Mouse (Mus musculus): Measurements from ENCODE around the gene Ppih.

Ppih gene

DNA sequence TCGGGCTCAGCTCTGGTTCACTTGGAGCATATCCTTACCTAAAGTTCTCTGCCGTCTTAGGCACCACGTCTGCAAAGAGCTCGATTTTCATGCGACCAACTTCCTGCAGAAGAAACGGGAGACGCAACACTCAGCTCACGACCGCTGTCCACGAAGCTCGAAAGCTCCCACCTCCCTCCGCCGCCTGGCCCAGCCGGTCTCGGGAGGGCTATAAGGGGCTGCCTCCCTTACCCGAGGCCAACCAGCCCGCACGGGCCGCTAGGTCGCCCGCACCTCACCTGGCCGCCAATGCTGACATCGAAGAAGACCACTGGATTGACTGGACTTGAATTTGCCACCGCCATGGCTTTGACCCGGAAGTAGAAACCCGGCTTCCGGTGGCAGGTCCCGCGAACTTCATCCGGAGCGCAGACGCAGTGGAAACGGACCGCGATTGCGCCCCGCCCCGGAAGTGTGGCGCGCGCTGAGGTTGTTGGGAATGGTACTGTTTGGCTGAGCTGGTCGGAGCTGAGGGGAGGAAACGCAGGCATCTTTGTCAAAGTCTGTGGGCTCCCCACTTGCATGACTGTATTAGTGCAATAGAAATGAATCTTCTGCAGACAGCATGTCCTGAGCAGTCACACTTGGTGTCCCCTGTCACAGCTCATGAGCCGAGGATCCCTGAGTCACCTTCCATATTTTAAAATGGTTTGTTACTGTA, at the start of gene Ppih:
Ppih (minus strand) TSS at position 416 of the 700 bp plus-strand sequence.
- peak; percentile 93 for DNase-seq (ENCODE audit: low read depth, low spot score)

- no peak for DNase-seq (ENCODE audit: low read depth, low spot score)
Measured at GRCm38 (mm10) chr4:119369460-119369859, 49.1 kb upstream of the Ppih start.

GRCm38 (mm10) chr4:119366758-119367526, 46.6 kb upstream of the Ppih start:
- no peak for DNase-seq (ENCODE audit: low read depth, low spot score)

DNA sequence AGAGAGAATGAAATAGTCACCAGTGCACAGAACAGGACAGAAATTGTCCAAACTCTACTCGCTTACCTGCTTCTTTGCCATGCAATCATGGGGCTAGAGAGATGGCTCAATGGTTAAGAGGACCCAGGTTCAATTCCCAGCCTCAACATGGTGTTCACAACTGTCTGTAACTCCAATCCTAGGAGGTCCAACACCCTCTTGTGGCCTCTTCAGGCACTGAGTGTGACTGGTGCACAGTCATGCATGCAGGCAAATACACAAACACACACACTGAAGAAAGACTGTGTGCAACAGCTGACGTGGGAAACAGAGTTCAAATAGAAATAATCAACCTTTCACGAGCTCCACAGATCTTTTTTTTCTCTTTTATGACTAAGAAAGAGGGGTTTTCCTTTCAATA, 41.9 kb upstream of the Ppih start:
- no peak for DNase-seq (ENCODE audit: low read depth, low spot score)

- DNase-seq (ENCODE audit: low read depth, low spot score), result no peak
Measured at GRCm38 (mm10) chr4:119359196-119359971, 39.0 kb upstream of the Ppih start.

DNA sequence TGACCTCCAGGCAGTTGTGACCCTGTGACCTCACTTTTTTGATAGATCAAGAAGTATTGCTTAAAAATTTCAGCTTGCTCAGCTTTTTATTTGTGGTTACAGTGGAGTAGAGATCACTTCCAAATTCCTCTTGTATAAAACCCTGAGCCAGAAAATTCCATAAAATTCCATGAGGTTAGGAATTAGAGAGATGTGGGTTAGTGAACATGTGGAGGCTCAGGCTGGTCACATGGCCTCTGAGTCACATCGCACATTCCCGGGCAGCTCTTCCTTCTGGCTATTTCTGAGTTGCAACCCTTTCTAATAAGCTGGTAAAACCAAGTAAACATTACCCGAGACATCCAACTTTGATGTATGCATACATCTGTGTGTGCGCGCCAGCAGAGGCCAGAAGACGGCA, 25.2 kb upstream of the Ppih start:
- DNase-seq (ENCODE audit: low read depth, low spot score), result no peak

DNA sequence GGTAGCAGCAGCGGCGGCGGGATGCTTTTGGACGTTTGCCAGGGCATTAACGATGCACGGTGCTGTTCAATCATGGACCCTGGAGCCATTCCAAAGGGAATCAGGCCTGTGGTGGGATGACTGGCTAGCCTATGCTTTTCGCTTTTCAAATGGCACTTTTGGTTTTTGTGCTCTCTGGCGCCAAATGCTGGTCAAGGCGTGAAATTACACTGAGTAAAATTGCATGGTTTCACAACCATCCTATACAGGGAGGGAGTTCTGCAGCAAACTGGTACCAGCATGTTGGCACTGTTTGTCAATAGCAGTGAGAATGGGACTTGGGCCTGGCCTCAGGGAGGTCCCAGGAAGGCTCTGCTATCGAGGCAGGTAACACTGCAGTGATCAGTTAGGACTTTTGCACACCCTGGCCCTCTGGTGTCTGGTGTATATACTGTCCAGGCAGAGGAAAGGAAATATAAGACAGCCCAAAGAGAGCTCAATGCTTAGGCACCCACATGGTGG, 18.6 kb upstream of the Ppih start:
- peak; percentile 70 for DNase-seq (ENCODE audit: low read depth, low spot score)

GRCm38 (mm10) chr4:119338422-119338821, 18.1 kb upstream of the Ppih start:
- DNase-seq (ENCODE audit: low read depth, low spot score), result no peak

DNA sequence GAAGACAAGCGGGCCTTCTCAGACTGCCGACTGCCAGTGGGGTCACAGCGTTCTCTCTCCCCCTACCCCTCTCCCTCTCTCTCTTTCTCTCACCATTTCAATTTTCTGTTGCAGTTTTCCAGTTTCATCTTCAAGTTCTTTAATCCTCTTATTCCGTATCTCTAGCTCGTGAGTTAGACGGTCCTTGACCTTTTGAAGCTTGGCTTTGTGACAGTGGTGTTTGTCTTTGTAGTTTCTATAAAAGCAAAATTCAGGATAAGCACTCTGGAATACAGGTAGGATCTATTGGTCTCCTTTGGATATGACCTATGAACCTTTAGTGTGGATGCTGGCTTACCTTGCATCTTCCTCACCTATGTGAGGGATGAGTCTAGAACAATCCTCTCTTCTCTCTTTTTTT, 13.1 kb upstream of the Ppih start:
- DNase-seq (ENCODE audit: low read depth, low spot score), result no peak

DNA sequence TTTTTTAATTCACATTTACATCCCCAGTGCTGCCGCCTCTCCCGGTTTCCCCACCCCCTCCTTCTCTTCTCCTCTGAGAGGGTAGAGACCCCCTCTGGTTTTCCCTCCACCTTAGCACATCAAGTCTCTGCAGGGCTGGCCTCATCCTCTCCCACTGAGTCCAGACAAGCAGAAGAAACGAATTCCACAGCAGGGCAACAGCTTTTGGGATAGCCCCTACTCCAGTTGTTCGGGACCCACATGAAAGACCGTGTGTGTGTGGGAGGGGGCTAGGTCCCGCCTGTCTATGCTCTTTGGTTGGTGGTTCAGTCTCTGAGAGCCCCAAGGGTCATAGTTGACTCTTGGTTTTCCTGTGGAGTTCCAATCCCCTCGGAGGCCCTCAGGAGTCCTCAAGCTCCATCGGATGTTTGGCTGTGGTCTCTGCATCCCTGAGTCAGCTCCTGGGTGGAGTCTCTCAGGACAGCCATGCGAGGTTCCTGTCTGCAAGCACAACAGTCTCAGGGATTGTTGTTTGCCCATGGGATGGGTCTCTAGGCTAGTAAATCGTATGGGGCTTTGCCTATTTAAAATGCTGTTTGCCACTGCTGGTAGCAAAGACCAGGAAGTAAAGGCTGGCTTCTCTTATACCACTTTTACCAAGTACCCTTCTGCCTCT, 677 bp upstream of the Ppih start:
- no peak for DNase-seq (ENCODE audit: low read depth, low spot score)

DNA sequence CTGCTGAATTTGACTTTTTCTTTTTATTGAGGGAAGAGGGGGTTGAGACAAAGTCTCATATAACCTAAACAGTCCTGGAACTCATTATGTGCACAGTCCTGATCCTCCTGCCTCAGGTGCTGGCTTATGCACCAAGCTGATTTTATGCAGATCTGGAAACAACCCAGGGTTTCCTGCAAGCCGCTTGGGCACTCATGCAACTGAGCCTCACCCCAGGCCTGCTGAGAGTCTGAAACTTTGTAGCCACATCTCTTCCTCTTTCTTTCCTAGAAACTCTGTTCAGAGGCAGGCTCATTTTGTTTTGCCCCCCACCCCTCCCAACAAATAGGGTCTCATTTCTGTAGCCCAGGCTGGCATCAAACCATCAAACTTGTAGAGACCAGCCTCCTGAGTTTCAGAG, 6.6 kb downstream of the Ppih start:
- no peak for DNase-seq (ENCODE audit: low read depth, low spot score)

GRCm38 (mm10) chr4:119305418-119305817, 14.9 kb downstream of the Ppih start:
- no peak for DNase-seq (ENCODE audit: low read depth, low spot score)

DNA sequence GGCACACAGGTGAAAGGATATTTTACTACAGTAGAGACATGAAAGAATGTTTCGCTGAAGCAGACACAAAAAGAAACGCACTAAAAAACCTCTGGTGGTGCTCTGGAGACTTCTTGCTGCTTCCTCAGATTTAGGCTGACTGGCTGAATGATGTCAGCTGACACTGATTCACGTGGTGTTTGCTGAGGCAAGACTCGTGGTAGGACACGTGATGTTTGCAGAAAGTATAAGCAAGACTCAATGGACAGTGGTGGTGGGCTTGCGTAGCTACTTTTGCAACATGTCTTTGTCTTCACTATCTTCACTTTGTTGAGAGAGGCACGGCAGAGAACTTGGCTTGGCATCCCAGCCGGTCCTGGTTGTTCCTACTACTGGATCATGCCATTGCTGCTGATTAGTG, 17.1 kb downstream of the Ppih start:
- no peak for DNase-seq (ENCODE audit: low read depth, low spot score)

- no peak for DNase-seq (ENCODE audit: low read depth, low spot score)
Measured at GRCm38 (mm10) chr4:119301777-119302176, 18.6 kb downstream of the Ppih start.

- DNase-seq (ENCODE audit: low read depth, low spot score), result no peak
Measured at GRCm38 (mm10) chr4:119300761-119301160, 19.6 kb downstream of the Ppih start.

- DNase-seq (ENCODE audit: low read depth, low spot score), result no peak
Measured at GRCm38 (mm10) chr4:119297361-119297760, 23.0 kb downstream of the Ppih start.

GRCm38 (mm10) chr4:119295134-119295453, 25.3 kb downstream of the Ppih start:
- DNase-seq (ENCODE audit: low read depth, low spot score), result no peak

GRCm38 (mm10) chr4:119294415-119295133, 25.8 kb downstream of the Ppih start, which contains the start of gene Ybx1:
Gene Ybx1, minus strand, starts transcription at chr4:119294604.
- peak; percentile 98 for DNase-seq (ENCODE audit: low read depth, low spot score)

DNA sequence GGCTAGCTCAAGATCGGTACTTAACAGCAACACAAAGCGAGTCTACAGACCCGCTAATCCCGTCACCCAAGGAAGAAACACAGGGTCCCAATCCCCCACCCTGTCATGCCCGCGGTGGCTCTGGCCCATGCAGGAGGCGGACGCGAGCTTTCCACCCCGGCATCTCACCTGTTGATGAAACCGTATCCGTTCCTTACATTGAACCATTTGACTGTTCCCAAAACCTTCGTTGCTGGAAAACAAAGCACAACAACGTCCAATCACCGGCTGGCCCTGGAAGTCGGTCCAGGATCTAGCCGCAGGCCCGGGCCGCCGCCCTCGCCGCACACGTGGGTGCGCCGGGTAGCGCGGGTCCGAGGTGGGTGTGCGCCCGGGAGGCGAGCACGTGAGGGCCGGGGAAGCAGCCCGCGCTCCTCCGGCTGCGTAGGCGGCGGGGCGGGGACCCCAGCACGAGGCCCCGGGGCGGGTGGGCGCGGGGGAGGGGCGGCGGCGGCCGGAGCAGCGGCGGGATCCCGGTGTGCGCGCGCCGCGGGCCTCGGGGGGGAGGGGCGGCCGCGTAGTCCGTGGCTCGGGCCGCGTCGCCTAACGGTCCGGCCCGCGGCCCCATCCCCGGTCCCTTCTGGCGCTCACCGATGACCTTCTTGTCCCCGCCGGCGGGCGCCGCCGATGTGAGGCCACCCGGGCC, 26.6 kb downstream of the Ppih start:
- DNase-seq (ENCODE audit: low read depth, low spot score), result no peak

DNA sequence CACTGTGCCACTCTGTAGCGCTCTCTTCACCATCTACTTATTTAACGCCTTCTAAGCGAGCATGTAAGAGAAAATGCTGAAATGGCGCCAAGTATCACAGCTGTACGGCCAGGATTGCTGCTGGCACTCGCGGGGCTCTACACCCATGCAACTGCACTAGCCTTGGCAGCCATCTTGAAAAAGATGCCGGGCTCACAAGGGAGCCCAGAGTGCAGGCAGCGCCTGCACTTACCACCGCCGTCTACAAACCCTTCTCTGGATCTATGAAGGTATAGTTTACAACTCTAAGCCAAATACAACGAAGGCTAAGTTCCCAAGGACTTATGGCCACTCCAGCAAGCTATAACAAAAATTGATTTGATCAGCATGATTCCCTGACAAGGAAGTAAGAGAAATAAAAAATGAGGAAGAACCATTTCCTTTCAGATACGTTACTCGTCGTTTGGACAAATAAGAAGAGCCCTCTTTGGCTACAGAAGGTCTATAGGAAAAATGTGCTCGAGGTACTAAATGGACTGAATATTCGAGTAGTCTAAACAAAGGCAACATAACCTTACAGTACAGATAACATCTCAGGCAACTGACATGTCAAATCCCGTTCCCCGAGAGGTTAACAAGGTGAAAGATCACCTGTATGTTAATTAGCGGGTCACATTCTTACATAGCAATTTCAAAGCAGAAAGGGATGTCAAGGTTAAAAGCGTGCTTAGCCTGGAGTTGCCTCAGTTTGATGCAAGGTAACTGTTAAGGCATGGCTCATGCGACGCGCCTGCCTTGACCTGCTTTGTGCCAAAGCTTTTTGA, 27.4 kb downstream of the Ppih start:
- no peak for DNase-seq (ENCODE audit: low read depth, low spot score)
